Mouse (Mus musculus): ENCODE data around the gene Sergef.

GRCm38 (mm10) chr7:46418102-46418622 is 221.4 kb downstream of the Sergef start:
- no peak for TF ChIP-seq CTCF (IDR thresholded peaks at IDR 0.05; ENCODE audit: insufficient read depth, low read depth, low read length)
- TF ChIP-seq POLR2A (IDR thresholded peaks at IDR 0.05; ENCODE audit: insufficient read depth, low read depth, low read length) = no peak

All from olfactory bulb, adult 2 months (tissue).